Mouse (Mus musculus) spleen, adult 2 months (tissue): ENCODE measurements at regions not wholly inside any gene's neighbourhood (a gene's known extent, or its start where the extent isn't known, plus 50 kb on each side); places are given as distances from the start of the nearest gene placed in this dataset.

Experiments used
- CTCF ChIP-seq: fragments of 200-500 bp; IDR thresholded peaks from 2 replicates; pipeline ENCODE4 v1.5.1; 2011; ENCODE audit warnings: mild to moderate bottlenecking, inconsistent platforms; ENCODE audit not compliant: insufficient read depth, insufficient read length, insufficient replicate concordance; ENCODE audit errors: extremely low read depth
- POLR2A ChIP-seq: fragments of 200-500 bp; IDR thresholded peaks from 2 replicates; pipeline ENCODE4 v1.6.1; 2011; ENCODE audit warnings: low read depth, low read length, inconsistent platforms

DNA sequence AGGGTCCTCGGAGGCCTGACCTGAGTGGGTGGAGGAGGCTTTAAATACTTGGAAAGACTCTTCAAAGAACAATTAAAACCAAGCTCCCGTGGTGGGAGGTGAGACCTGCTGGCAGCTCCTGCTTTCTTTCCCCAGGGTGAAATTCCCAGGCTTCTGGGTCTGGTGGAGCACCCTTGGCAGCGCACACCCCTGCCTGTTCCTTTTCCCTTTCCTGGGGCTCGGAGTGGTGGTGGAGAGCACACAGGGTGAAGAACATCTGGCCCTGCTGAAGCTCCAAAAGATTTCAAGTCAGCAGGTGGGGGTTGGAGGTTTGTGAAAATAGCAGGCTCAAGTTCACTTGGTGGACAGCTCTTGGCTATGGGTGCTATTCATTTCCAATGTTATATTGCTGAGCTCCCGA lies 459.6 kb downstream of the Klf5 start:
- TF ChIP-seq POLR2A (no peak), CTCF (no peak)
